Mouse (Mus musculus): Measurements from ENCODE around the gene Ebf1.

Ebf1 gene

DNA sequence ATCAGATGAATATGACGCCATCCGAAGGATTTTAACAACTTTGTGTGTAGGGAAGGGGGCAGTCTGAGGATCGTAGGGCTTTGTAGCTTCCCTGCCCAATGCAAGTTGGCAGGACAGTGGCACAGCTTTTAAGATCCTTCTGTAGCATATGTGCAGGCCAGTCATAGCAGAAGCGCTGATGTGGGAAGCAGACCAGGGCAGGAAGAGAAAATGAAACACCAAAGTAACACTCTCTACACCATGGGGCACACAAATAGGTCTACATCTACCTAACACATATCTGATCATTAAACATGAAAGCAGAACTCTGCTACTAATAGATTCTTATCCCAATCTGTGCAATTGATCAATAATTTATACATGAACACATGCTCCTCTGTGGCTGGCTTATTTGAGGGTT lies 277.7 kb downstream of the Ebf1 start:
- no peak for DNase-seq (ENCODE audit: low spot score in 2 of 2)

DNA sequence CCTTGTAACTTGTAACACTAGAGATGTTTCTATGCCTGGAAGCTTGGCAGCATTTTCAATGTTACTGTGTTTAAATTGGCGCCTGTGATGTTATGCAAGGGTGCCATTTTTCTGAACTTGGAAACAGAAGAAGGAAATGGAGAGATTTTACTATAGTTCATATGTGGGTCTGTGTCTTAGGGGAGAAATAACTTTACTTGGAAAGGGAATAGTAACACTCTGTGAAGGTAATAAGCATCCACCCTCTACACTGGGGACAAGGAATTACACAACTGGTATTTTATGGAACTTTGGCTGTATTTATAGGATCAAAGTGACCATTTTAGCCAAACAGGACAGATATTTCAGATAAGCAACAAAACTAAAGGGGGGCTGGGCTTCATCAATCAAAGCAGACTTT lies 278.8 kb downstream of the Ebf1 start:
- no peak for DNase-seq (ENCODE audit: low spot score in 2 of 2)

DNA sequence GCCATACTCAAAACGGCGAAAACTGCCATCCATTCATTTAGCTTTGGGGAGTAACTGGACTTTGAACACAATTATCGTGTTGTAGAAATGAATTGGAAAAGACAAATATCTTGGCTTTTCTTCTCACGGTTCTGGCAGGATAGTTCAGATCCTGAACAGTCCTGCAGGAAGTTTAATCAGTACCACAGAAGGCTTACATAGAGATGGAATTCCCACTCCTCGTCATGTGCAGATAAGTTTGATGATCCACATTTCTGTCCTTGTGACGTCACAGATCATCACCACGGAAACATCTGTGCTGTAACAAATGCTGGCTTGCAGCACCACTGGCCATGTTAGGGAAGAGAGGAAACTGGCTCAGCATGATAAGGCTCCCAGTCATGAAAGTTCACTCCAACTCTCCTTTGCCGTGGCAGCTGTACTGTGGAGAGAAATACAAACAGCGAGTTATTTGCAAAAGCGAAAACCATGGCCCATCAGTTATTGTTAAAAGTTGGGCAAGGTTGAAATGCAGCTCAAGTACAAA lies 280.1 kb downstream of the Ebf1 start:
- DNase-seq (ENCODE audit: low spot score in 2 of 2): peak; percentile 80 to 85

DNA sequence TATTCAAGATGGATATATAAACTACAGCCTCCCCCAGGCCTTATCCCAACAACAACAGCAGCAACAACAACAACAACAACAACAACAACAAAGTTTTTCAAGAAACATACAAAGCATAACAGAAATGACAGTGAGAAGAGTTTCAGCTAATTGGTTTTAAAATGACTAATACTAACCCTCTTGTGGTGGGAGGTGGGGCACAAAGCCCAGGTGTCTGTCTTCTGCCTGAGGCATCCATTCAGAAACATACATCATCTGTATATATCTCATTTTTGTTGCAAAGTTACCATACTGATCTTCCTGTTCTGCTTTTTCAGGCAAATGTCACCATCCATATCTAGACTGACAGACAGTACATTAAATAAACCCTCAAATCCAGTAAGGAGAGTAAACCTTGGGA lies 282.4 kb downstream of the Ebf1 start:
- DNase-seq (ENCODE audit: low spot score in 2 of 2): no peak

DNA sequence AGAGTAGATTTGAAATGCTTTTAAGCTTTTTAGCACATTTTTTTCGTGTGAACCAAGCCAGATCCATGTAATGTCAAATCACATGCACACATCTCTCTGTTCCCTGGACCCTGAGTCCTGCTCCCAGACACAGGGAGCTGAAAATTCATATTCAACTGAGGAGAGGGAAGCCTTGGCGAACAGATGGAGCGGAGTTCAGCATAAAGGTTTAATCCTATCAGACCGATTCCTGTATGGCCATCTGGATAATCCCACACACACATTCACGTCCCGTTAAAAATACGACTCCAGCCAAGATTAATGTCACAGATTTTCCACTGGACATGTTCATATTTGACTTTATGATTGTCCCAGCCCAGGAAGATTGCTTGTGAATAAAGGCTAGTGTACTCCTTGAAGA lies 282.8 kb downstream of the Ebf1 start:
- no peak for DNase-seq (ENCODE audit: low spot score in 2 of 2)

DNA sequence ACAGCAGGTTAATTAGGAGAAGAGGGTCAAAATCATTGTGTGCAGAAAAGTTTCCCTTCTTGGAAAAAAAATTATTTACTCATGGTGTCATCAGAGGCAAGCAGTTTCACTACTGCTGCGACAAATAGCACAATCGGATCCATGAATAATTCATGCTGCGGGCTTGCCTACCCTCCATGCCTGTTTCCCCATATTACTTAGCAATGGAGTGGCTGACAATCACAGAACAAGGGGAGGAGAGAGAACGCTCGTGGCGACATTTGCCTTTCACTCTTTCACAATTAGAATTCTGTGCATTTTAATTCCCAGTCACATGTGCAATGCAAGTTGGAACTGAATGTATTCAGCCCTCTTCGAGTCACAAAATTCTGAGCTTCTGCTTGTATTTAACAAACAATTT lies 283.4 kb downstream of the Ebf1 start:
- DNase-seq (ENCODE audit: low spot score in 2 of 2): no peak

DNA sequence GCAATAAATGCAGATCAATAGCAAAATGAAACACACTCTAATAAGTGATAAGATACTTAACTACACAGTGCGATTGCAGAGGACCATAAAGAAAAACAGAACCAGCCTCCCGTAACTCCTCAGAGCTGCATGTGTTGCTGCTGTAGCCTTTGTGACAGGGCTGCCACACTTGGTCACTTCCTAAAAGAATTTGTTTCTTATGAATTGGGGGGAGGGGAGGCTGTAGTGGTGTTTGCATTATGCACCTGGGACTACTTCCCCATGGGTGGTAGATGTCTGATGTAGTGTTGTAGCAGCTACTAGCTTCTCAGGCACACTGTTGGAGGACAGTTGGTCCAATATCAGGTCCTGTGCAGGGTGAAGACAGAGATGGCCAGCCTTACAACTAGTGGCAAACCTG lies 284.6 kb downstream of the Ebf1 start:
- DNase-seq (ENCODE audit: low spot score in 2 of 2): no peak

DNA sequence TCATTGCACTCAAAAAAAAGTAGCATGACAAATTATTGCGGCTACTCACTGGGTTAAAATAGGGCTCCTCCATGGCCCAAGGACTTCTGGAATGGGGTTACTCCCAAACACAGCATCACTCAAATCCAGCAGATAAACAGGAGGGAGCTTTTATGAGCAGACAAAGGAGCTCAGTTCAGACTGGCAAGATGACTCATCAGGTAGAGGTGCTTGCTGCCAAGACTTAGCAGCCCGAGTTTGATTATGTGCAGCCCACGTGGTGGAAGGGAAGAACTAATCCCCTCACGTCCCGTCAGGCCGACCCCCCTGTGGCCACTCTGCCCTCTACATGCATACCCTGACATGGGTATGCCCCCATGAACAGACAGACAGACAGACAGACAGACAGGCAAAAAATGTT lies 285.0 kb downstream of the Ebf1 start:
- no peak for DNase-seq (ENCODE audit: low spot score in 2 of 2)

DNA sequence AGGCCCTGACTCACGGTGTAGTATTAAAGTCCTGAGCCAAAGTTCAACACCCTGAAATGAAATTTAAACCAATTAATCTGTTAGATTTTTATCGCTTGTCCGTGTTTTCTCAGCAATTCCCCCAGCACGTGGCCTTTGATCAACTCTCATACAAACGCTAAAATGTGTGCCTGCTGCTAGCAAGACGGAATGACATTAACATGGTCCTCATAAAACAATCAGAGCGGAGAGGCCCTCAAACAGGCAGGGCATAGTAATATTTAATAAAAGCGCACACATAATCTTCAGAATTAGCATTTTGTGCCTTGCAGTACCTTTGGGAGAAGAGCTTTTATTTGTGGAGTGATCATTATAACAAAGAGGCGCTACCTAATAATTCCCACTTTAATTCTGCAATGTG lies 287.0 kb downstream of the Ebf1 start:
- DNase-seq (ENCODE audit: low spot score in 2 of 2): no peak

DNA sequence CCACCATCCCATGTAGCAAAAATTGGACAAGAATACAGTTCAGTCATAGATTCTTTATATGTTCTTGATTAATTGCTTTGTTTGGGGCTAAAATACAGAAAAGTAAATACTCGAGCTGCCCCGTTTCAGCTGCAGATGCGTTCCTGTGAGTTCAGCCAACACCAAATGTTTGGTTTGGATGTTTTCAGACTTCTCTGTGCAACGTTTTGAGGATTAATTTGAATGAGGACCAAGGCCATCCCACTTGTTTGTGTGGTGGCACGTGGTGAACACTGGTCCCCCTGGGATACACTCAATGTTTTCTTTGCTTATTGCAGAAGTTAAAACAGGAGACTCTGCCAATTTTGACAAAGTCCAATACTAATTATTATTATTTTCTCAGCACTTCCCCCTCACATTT lies 289.3 kb downstream of the Ebf1 start:
- peak; percentile 72 to 81 for DNase-seq (ENCODE audit: low spot score in 2 of 2)

DNA sequence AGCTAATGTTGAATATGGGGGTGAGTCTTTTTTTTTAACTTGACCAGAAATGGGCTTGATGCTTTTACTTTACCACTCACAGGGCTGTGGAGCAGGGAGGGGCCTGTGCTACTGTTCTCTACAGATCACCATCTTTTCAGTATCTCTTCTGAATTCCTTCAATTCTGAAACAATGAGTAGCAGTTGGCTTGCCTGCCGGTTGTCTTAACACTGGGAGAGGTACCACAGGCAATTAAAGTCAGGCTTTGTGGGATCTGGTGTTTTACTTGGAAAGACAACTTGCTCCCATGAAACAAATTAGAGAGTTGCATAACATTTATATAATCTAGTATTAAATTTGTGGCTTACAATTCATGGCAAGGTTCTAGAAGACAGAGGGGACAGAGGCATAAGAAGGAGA lies 294.6 kb downstream of the Ebf1 start:
- DNase-seq (ENCODE audit: low spot score in 2 of 2): peak in 1 of 2 experiments; percentile 57

DNA sequence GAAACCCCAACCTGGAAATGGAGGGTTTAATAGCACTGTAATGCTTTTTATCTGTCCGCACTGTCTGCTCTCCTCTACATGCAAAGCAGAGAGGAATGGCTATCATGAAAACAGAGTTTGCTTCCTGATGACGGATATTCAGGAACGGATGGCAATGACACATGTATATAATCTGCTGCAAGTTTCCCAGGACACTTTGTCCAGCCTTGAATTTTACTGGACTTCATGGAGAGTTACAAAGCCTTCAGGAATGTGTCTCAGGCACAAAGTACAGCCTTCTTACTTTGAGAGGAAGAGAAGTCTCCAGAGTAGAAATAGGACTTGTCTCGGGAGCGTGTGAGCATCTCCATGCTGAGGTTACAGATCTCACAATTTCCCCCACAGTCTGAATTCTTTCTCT lies 296.7 kb downstream of the Ebf1 start:
- no peak for DNase-seq (ENCODE audit: low spot score in 2 of 2)

DNA sequence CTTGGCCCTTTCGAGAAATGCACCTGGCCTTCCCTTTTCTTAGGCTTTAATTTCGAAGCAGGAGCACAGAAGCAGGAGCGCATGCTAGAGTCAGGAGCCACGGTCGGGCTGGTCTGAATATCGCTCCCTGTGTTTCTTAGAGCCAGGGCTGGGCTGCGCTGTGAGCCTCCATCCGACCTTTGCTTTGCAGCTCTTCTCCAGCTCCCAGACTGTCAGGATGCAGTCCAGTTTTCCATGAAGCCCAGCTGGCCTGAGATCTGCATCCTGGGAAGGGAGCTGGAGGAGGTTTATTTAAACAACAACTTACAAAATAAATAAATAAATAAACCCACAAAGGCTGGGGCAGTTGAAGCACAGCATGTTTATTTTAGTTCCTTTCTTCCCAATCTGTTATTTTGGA lies 299.9 kb downstream of the Ebf1 start:
- peak in 1 of 2 experiments; percentile 66 for DNase-seq (ENCODE audit: low spot score in 2 of 2)

DNA sequence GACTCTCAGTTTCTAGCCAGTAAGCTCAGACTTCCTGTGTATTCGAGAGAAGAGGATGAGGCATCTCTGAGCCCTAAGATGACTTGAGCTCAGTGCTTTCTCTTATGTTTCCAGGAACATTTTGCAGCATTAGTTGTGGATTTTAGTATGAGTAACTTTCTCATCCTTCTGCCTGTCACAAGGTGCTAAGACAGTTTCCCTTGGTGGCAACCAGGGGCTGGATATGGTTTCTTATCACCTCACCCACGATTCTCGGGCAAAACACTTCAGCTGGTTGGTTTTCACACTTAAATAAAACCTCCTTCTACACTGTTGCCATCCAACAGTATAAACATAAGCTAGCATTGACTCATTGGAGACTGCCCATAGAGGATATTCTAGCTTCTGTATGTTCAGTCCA lies 306.0 kb downstream of the Ebf1 start:
- no peak for DNase-seq (ENCODE audit: low spot score in 2 of 2)

DNA sequence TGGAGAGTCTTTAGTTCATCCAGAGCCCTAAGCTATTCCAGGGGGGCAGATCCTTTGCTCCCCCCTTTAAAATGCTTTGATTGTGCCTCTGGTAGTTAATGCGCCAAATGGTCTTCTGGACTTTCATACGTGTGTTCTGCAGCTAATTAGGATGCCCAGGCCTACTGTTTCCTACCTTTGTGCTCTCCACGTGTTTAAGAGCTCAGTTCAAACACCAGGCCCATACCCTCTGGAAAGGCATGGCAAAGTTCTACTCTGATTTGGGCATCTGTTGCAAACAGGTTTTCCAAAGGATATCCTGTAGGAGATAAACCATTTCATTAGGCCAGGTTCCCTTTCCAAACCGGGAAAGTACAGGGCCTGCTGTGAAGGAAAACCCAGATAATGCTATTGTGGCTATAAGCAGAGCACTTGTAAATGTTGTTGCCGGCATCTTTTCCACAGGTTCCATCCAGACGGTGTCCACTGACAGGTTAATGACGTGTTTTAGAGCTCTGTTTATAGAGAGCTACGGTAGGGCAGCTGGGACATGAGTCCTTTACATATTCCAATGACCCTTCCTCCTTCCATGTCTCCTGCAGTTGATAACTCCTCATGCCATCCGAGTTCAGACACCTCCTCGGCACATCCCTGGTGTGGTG lies 306.9 kb downstream of the Ebf1 start:
- no peak for DNase-seq (ENCODE audit: low spot score in 2 of 2)

DNA sequence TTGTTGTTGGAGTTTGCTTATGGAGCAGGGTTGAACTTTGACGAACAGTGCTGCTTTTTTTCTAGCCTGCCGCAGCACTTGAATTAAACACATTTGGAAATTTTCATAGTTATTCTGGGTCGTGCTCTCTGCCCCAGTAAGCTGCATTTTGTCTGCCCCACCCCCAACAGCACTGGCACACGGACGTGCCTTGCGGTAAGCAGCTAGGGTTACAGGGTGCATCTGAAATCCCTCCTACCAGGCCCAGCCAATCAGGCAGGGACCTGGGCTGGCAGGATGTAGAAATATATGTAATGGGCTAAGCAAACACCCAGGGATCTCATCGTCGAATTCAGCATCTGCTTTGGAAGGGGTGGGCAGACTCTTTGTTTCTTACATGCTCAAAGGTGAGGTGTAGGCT lies 307.8 kb downstream of the Ebf1 start:
- DNase-seq (ENCODE audit: low spot score in 2 of 2): no peak

DNA sequence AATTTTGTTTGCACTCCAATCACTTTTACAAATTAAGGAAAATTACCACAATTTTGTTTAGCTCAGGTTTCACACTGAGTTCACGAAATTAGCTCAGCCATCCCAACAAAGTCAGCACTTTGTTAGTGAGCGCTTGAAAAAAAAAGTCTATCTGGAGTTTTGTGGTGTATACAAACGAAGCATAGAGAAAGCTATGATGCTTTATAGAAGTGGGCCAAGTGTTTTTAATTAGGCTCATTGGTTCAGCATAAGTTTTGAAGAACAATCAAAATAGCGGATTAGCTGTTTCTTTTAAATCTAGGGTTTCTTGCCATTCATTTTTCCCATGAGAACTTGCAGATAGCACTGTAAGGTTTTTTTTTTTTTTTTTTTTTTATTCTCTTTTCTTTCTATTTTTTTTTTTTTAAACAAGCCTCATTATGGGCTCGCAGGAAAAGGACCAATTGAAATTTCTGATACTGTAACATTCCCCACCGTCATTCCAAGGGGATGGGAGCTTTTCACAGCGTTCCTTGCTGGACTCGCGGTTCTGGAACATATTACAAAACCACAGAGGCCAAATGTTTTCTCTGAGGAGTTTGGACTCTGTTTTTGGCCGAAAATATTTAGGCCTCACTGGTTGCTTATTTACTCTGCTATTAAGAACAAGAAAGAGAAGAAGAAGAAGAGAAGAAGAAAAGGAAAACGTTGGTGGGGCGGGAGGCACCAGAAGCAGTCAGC lies 308.8 kb downstream of the Ebf1 start:
- DNase-seq (ENCODE audit: low spot score in 2 of 2): peak; percentile 72

DNA sequence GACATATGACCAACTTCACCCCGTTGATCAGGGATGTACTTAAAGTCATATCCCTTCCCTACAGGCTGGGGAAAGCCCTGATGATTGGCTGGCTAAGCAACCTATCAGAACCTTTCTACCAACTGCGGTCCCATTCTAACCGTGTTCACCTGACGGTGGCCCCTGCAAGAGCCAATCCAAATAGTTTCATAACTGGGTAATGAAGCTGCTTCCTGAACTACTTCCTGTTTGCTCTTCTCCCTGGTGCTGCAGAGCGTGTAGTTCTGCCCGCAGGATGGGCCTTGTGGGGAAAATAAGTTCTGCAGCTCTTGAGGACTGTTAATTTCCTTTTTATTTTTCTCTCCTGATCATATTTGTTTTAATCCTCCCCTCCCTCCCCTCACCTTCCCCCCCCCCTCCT lies 311.3 kb downstream of the Ebf1 start:
- DNase-seq (ENCODE audit: low spot score in 2 of 2): no peak

DNA sequence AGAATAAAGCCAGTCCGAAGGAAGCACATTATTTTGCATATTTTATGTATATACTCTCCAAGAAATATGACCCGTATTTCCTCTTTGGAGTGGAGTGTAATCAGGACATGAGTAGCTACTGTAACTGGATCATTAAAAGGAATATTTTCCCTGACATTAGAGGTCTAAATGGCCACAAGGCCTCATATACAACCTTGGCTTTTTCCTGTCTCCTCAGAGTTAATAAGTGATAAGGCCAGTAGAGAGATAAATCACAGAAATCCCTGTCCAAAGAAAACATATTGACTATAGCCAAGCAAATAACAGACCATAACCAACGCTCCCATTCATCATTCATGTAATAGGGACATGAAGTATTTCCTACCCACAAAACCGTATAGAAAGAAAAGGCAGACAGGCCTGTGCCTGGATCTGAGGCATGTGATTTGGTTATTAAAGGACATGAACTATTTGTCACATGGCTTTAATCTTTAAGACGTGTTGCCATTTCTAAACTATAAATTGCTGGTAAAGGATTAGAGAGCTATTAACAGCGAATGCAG lies 315.9 kb downstream of the Ebf1 start:
- no peak for DNase-seq (ENCODE audit: low spot score in 2 of 2)

DNA sequence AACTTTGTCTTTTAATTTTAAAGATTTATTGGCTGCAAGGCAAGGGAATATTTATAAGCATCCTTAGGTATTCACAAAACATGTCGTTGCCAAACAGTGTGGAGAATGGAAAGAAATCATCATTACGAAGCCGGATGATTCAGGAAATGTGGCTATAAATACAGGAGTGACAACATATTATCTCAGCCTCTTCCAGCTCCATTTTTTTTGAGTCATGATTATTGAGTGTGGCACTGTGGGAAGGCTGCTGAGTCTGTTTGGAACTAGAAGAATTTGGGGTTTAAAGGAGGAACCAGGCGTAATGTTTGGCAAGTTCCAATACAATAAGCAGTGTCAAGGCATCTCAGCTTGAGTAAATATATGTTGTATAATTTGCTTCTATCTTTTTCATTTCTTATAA lies 326.7 kb downstream of the Ebf1 start:
- DNase-seq (ENCODE audit: low spot score in 2 of 2): no peak

DNA sequence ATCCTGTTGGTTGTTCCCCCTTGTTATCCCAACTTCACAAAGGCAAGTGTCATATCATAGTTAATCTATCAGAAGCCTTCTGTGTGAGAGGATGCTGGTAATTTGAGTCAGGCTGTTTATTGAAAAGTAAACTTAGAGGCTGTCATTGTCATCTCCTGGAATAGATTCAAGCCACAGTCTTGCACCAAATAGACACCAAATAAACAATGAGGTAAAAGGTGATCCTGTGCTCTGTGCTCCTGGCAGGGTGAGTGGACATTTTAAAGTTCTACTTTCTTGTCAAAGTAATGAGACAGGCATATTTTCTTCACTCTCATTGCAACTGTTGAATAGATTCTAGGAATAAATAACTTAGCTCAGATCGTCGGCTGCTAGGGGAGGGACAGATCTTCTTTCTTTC lies 327.3 kb downstream of the Ebf1 start:
- no peak for DNase-seq (ENCODE audit: low spot score in 2 of 2)

DNA sequence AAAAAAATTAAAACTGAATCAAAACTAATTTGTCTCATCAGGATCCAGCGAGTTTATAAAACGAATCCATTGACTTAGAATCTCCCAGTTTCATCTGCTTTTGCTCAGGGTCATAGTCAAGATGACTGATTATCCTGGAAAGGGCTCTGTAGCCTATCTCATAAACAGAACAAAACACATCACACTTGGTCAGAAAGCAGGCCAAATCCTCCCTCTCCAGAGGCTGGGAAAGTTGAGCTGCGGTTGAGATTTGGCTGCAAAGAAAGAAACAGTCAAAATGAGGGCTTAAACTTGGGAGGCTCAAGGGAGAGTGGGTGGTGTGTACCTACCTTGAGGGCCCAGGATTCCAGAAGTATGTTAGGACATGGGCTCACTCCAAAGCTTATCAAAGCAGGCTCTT lies 329.5 kb downstream of the Ebf1 start:
- peak in 1 of 2 experiments; percentile 35 for DNase-seq (ENCODE audit: low spot score in 2 of 2)

DNA sequence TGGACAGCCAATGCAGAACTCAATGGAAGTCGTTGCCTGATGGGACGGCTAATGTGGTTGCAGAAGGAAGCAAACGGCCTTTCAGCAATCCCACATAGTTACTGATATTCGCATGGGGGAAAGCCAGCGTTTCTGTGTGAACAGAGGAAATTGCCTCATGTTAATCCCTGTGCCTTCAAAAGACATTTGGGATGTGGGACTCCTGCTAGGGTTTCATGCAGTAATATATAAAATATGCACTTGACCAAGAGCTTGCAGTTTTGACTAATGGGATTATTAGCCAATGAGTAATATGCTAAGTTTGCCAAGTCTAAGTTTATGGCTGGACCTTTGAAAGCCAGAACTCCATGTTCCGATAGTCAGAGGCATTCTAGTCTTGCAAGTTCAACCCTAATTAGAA lies 331.4 kb downstream of the Ebf1 start:
- peak; percentile 54 to 73 for DNase-seq (ENCODE audit: low spot score in 2 of 2)
